Mouse (Mus musculus) MEL (cell line): ENCODE measurements around the gene Gna11. TPM values are rescaled to one million over a fixed set of nuclear protein-coding genes. Genes with fewer than 3 reads are reported as not detected.

Experiments used
- DNase-seq: peaks from one replicate; pipeline ENCODE4 v3.0.0; 2011; ENCODE audit warnings: low read depth, low spot score
- H3K27ac ChIP-seq: 2 replicates; pipeline ENCODE4 v1.5.1; 2012; ENCODE audit warnings: low read depth, mild to moderate bottlenecking, control low read depth, low read length, moderate library complexity; ENCODE audit not compliant: control insufficient read depth
- H3K27me3 ChIP-seq, 2 experiments: fragments of 150-350 bp in 1 of 2; sonication (generic) in 1 of 2; 2 replicates each; pipeline ENCODE4 v1.6.1; 2012; ENCODE audit warnings: low read length in 2 of 2, mild to moderate bottlenecking in 2 of 2, improper control_type of control experiment in 1 of 2, moderate library complexity in 1 of 2; ENCODE audit not compliant: insufficient read depth in 2 of 2, control insufficient read depth in 1 of 2
- H3K36me3 ChIP-seq, 2 experiments: 2 replicates each; pipeline ENCODE4 v1.6.1; 2012 to 2014; ENCODE audit warnings: low read length in 2 of 2, improper control_type of control experiment in 1 of 2, inconsistent platforms in 1 of 2, mild to moderate bottlenecking in 1 of 2; ENCODE audit not compliant: insufficient read depth in 2 of 2, control insufficient read depth in 1 of 2
- H3K4me1 ChIP-seq, 2 experiments: fragments of 150-350 bp in 1 of 2; sonication (generic) in 1 of 2; 2 replicates each; pipeline ENCODE4 v1.6.1; 2012; ENCODE audit warnings: low read length in 2 of 2, improper control_type of control experiment in 1 of 2, mild to moderate bottlenecking in 1 of 2; ENCODE audit not compliant: insufficient read depth in 2 of 2, control insufficient read depth in 1 of 2
- H3K4me3 ChIP-seq, 2 experiments: fragments of 150-350 bp in 1 of 2; sonication (generic) in 1 of 2; 2 replicates each; pipeline ENCODE4 v1.5.1; 2012; ENCODE audit warnings: low read depth in 2 of 2, low read length in 2 of 2, mild to moderate bottlenecking in 2 of 2, moderate library complexity in 2 of 2, control low read depth in 1 of 2, improper control_type of control experiment in 1 of 2; ENCODE audit not compliant: control insufficient read depth in 1 of 2, insufficient read depth in 1 of 2
- H3K79me2 ChIP-seq: 2 replicates; pipeline ENCODE4 v1.6.1; 2012; ENCODE audit warnings: mild to moderate bottlenecking, low read length, moderate library complexity; ENCODE audit not compliant: control insufficient read depth, poor library complexity, insufficient read depth
- H3K9ac ChIP-seq: 2 replicates; pipeline ENCODE4 v1.6.1; 2012; ENCODE audit warnings: low read depth, mild to moderate bottlenecking, control low read depth, low read length, moderate library complexity; ENCODE audit not compliant: control insufficient read depth, poor library complexity, severe bottlenecking
- H3K9me3 ChIP-seq: fragments of 150-350 bp; sonication (generic); replicated peaks from 2 replicates; pipeline ENCODE4 v1.6.1; 2012; ENCODE audit warnings: mild to moderate bottlenecking, low read length, improper control_type of control experiment, moderate library complexity; ENCODE audit not compliant: insufficient read depth
- CHD1 ChIP-seq: IDR thresholded peaks from 2 replicates; pipeline ENCODE4 v1.6.1; 2012; ENCODE audit warnings: low read depth, mild to moderate bottlenecking, inconsistent platforms, low read length, improper control_type of control experiment
- CHD2 ChIP-seq: IDR thresholded peaks from 2 replicates; pipeline ENCODE4 v1.6.1; 2011; ENCODE audit warnings: low read length, improper control_type of control experiment
- CTCF ChIP-seq, 3 experiments: IDR thresholded peaks in 2 of 3; conservative IDR thresholded peaks in 1 of 3; 2 replicates each; pipeline ENCODE4 v1.5.1; 2011 to 2012; ENCODE audit warnings: low read length in 3 of 3, low read depth in 2 of 3, mild to moderate bottlenecking in 2 of 3, improper control_type of control experiment in 1 of 3, inconsistent platforms in 1 of 3, mixed read lengths in 1 of 3, moderate library complexity in 1 of 3; ENCODE audit not compliant: control insufficient read depth in 1 of 3, insufficient read depth in 1 of 3, poor library complexity in 1 of 3, severe bottlenecking in 1 of 3
- E2F4 ChIP-seq: IDR thresholded peaks from 2 replicates; pipeline ENCODE4 v1.6.1; 2011; ENCODE audit warnings: low read depth, low read length, improper control_type of control experiment, borderline replicate concordance
- EP300 ChIP-seq, 2 experiments: IDR thresholded peaks; 2 replicates each; pipeline ENCODE4 v1.6.1; 2011; ENCODE audit warnings: improper control_type of control experiment in 2 of 2, low read length in 2 of 2, low read depth in 1 of 2, mild to moderate bottlenecking in 1 of 2
- ETS1 ChIP-seq: IDR thresholded peaks from 2 replicates; pipeline ENCODE4 v1.6.1; 2012; ENCODE audit warnings: low read depth, mild to moderate bottlenecking, inconsistent platforms, low read length, improper control_type of control experiment, moderate library complexity
- HCFC1 ChIP-seq: IDR thresholded peaks from 2 replicates; pipeline ENCODE4 v1.6.1; 2012; ENCODE audit warnings: low read depth, mild to moderate bottlenecking, inconsistent platforms, low read length, improper control_type of control experiment, moderate library complexity
- MAFK ChIP-seq: IDR thresholded peaks from 2 replicates; pipeline ENCODE4 v1.6.1; 2011; ENCODE audit warnings: low read depth, mild to moderate bottlenecking, low read length, improper control_type of control experiment, borderline replicate concordance
- MAX ChIP-seq: IDR thresholded peaks from 2 replicates; pipeline ENCODE4 v1.6.1; 2011; ENCODE audit warnings: low read length, improper control_type of control experiment
- MAZ ChIP-seq: IDR thresholded peaks from 2 replicates; pipeline ENCODE4 v1.6.1; 2012; ENCODE audit warnings: low read depth, mild to moderate bottlenecking, inconsistent platforms, low read length, improper control_type of control experiment
- MEF2A ChIP-seq: IDR thresholded peaks from 2 replicates; pipeline ENCODE4 v1.6.1; 2014; ENCODE audit warnings: low read depth, mild to moderate bottlenecking, inconsistent platforms, low read length, improper control_type of control experiment; ENCODE audit not compliant: poor library complexity, insufficient replicate concordance, severe bottlenecking; ENCODE audit errors: extremely low read depth
- MXI1 ChIP-seq: IDR thresholded peaks from 2 replicates; pipeline ENCODE4 v1.6.1; 2011; ENCODE audit warnings: mild to moderate bottlenecking, low read depth, low read length, improper control_type of control experiment
- NELFE ChIP-seq: IDR thresholded peaks from 2 replicates; pipeline ENCODE4 v1.6.1; 2011; ENCODE audit warnings: low read depth, low read length, improper control_type of control experiment
- POLR2A ChIP-seq, 2 experiments: IDR thresholded peaks; 2 replicates each; pipeline ENCODE4 v1.6.1; 2011 to 2012; ENCODE audit warnings: low read length in 2 of 2, mild to moderate bottlenecking in 2 of 2, control low read depth in 1 of 2, improper control_type of control experiment in 1 of 2, low read depth in 1 of 2, moderate library complexity in 1 of 2; ENCODE audit not compliant: control insufficient read depth in 1 of 2, insufficient read depth in 1 of 2, poor library complexity in 1 of 2
- POLR2AphosphoS2 ChIP-seq: IDR thresholded peaks from 2 replicates; pipeline ENCODE4 v1.6.1; 2011; ENCODE audit warnings: low read length, improper control_type of control experiment
- RCOR1 ChIP-seq: IDR thresholded peaks from 2 replicates; pipeline ENCODE4 v1.6.1; 2012; ENCODE audit warnings: low read depth, mild to moderate bottlenecking, inconsistent platforms, low read length, improper control_type of control experiment
- SIN3A ChIP-seq: IDR thresholded peaks from 2 replicates; pipeline ENCODE4 v1.6.1; 2012; ENCODE audit warnings: low read length, improper control_type of control experiment, inconsistent platforms
- TAL1 ChIP-seq: IDR thresholded peaks from 2 replicates; pipeline ENCODE4 v1.6.1; 2012; ENCODE audit warnings: mild to moderate bottlenecking, inconsistent platforms, low read length, moderate library complexity, mixed read lengths
- TCF12 ChIP-seq: IDR thresholded peaks from 2 replicates; pipeline ENCODE4 v1.6.1; 2014; ENCODE audit warnings: low read depth, mild to moderate bottlenecking, inconsistent platforms, low read length, improper control_type of control experiment, moderate library complexity
- USF1 ChIP-seq: IDR thresholded peaks from 2 replicates; pipeline ENCODE4 v1.6.1; 2014; ENCODE audit warnings: low read depth, mild to moderate bottlenecking, inconsistent platforms, low read length, improper control_type of control experiment, moderate library complexity
- USF2 ChIP-seq, 2 experiments: IDR thresholded peaks; 2 replicates each; pipeline ENCODE4 v1.6.1; 2011 to 2012; ENCODE audit warnings: improper control_type of control experiment in 2 of 2, low read length in 2 of 2, borderline replicate concordance in 1 of 2, inconsistent platforms in 1 of 2, low read depth in 1 of 2, mild to moderate bottlenecking in 1 of 2; ENCODE audit not compliant: insufficient read depth in 1 of 2
- ZC3H11A ChIP-seq: IDR thresholded peaks from 2 replicates; pipeline ENCODE4 v1.6.1; 2012; ENCODE audit warnings: low read depth, mild to moderate bottlenecking, inconsistent platforms, low read length, improper control_type of control experiment
- ZKSCAN1 ChIP-seq: IDR thresholded peaks from 2 replicates; pipeline ENCODE4 v1.6.1; 2012; ENCODE audit warnings: low read depth, mild to moderate bottlenecking, inconsistent platforms, low read length, improper control_type of control experiment, moderate library complexity
- ZMIZ1 ChIP-seq: IDR thresholded peaks from 2 replicates; pipeline ENCODE4 v1.6.1; 2012; ENCODE audit warnings: low read depth, mild to moderate bottlenecking, inconsistent platforms, low read length, improper control_type of control experiment, moderate library complexity
- ZNF384 ChIP-seq: IDR thresholded peaks from 2 replicates; pipeline ENCODE4 v1.6.1; 2012; ENCODE audit warnings: low read depth, mild to moderate bottlenecking, inconsistent platforms, low read length, improper control_type of control experiment
- polyA plus RNA-seq, 2 experiments: library from polyadenylated mRNA; stranded (reverse) in 1 of 2; unstranded in 1 of 2; fragments of >175 nt in 1 of 2; fragments of >200 nt in 1 of 2; gene quantifications; 2 replicates each; pipeline versions ENCODE4 v1.2.1 to v1.2.4; 2012; ENCODE audit warnings: low replicate concordance in 2 of 2, low read depth in 1 of 2; ENCODE audit not compliant: insufficient read length in 2 of 2, insufficient read depth in 1 of 2, missing spikeins in 1 of 2
- total RNA-seq: library from RNA; depleted of rRNA; stranded (reverse); fragments of 300-350 nt; gene quantifications from 2 replicates; pipeline ENCODE4 v1.2.3, GENCODE M21; 2012

Gna11 gene
- total and polyA plus RNA-seq, 3 experiments = 14.1 to 18.4 TPM; not detected in 1

- TF ChIP-seq ZMIZ1 (peak; percentile 72; the same call in 1 of the 2 replicates), ZNF384 (no peak), USF2 (IDR thresholded peaks at IDR 0.05; ENCODE audit: borderline replicate concordance in 1 of 2, insufficient read depth in 1 of 2, low read depth in 1 of 2, low read length in 2 of 2) (no peak), MAX (peak; percentile 88), MAFK (no peak), SIN3A (peak; percentile 46; the same call in 1 of the 2 replicates), USF1 (no peak), CHD2 (no peak), E2F4 (no peak), TCF12 (peak; percentile 60), EP300 (IDR thresholded peaks at IDR 0.05; ENCODE audit: low read depth in 1 of 2, low read length in 2 of 2) (peak; percentile 17 to 25; a peak in 3 of 4 replicates), CHD1 (no peak), ZC3H11A (no peak), MAZ (peak; percentile 72; the same call in 1 of the 2 replicates), ETS1 (peak; percentile 54; the same call in 1 of the 2 replicates), POLR2AphosphoS2 (peak; percentile 63; the same call in 1 of the 2 replicates), ZKSCAN1 (no peak), MXI1 (peak; percentile 90), MEF2A (no peak), RCOR1 (peak; percentile 55; the same call in 1 of the 2 replicates), HCFC1 (peak; percentile 71)
- TF ChIP-seq, all 39 proteins: peak for 16
Measured at GRCm38 (mm10) chr10:81546332-81546731, 1.3 kb upstream of the Gna11 start (continued).

GRCm38 (mm10) chr10:81544296-81545160, 462 bp downstream of the Gna11 start:
- peak overlapping the region; percentile 51 for H3K27ac ChIP-seq
- TF ChIP-seq RCOR1 (no peak), MAX (no peak), ZMIZ1 (peak; percentile 10; the same call in 1 of the 2 replicates), POLR2AphosphoS2 (no peak), MXI1 (peak; percentile 25; the same call in 1 of the 2 replicates), TAL1 (no peak), NELFE (peak; percentile 12), CTCF (IDR thresholded peaks at IDR 0.05 in 2 of 3, conservative IDR thresholded peaks at IDR 0.05 in 1 of 3; ENCODE audit: control insufficient read depth in 1 of 3, insufficient read depth in 1 of 3, low read depth in 2 of 3, low read length in 3 of 3, poor library complexity in 1 of 3, severe bottlenecking in 1 of 3) (0 out of 6 replicates have a peak, but pooled peaks of 1 of the 3 experiments have one; percentile 1), POLR2A (IDR thresholded peaks at IDR 0.05; ENCODE audit: control insufficient read depth in 1 of 2, insufficient read depth in 1 of 2, low read depth in 1 of 2, low read length in 2 of 2, poor library complexity in 1 of 2) (peak; percentile 65 to 92; a peak in 3 of 4 replicates)
- peaks cover 48% of the 10 kb centered on the region for H3K79me2 ChIP-seq
- peaks cover 10 to 15% of the 10 kb centered on the region in 2 experiments for H3K4me1 ChIP-seq
- DNase-seq = no peak
- H3K4me3 ChIP-seq = peak overlapping the region; percentile 91
- H3K9ac ChIP-seq = peak overlapping the region; percentile 93
- peaks cover 0 to 8% of the 10 kb centered on the region in 2 experiments; a peak in 3 of 4 replicates for H3K36me3 ChIP-seq
- no peaks in the 10 kb centered on the region for H3K9me3 ChIP-seq
- H3K27me3 ChIP-seq = no peaks in the 10 kb centered on the region
